Mouse (Mus musculus): ENCODE measurements around the gene Pdap1.
"Not testable (repeated sequence)": the region's sequence is repeated elsewhere in the genome, so short reads cannot be mapped to it uniquely, and the experiment has no call there.

- TF ChIP-seq POLR2A (IDR thresholded peaks at IDR 0.05; ENCODE audit: low read depth, low read length); CTCF (IDR thresholded peaks at IDR 0.05; ENCODE audit: extremely low read depth, insufficient read length, insufficient replicate concordance, low read depth, low read length): not testable (repeated sequence)
These were observed 6.8 kb downstream of the Pdap1 start for GRCm38 (mm10) chr5:145133275-145133674.

All from small intestine, adult 2 months (tissue).